Mouse (Mus musculus): ENCODE measurements around the gene Sync. TPM values are rescaled to one million over a fixed set of nuclear protein-coding genes. Genes with fewer than 3 reads are reported as not detected.

Sync gene
- polyA plus RNA-seq (2012; rRNA removed; ENCODE audit: low replicate concordance): 2.8 and 8.7 TPM in 2 replicates

GRCm38 (mm10) chr4:129287472-129287981 is at the start of gene Sync:
Sync (plus strand) TSS chr4:129287617.

GRCm38 (mm10) chr4:129261196-129261595 is 26.2 kb upstream of the Sync start, which contains the start of gene C77080:
C77080 (minus strand) TSS chr4:129261404.

GRCm38 (mm10) chr4:129335216-129336074 is 48.0 kb downstream of the Sync start, which contains the start of the genes Rbbp4 and Zbtb8os:
Rbbp4 (minus strand) TSS chr4:129335370.
Zbtb8os (plus strand) TSS chr4:129335695.

Other genes starting within 250 kb of the Sync start
- 40.5 and 44.4 TPM in 2 replicates for gene Rnf19b, start 229.3 kb upstream of the Sync start, polyA plus RNA-seq (2012; rRNA removed; ENCODE audit: low replicate concordance)
- gene Tmem54, start 182.1 kb upstream of the Sync start, polyA plus RNA-seq (2012; rRNA removed; ENCODE audit: low replicate concordance): 20.8 TPM in 1 of 2 replicates, not detected in the other
- gene Hpca, start 165.6 kb upstream of the Sync start, polyA plus RNA-seq (2012; rRNA removed; ENCODE audit: low replicate concordance): 2.0 and 2.2 TPM in 2 replicates
- 2.2 and 16.0 TPM in 2 replicates for gene Fndc5, start 150.6 kb upstream of the Sync start, polyA plus RNA-seq (2012; rRNA removed; ENCODE audit: low replicate concordance)
- gene S100pbp, start 97.9 kb upstream of the Sync start, polyA plus RNA-seq (2012; rRNA removed; ENCODE audit: low replicate concordance): 15.1 and 31.4 TPM in 2 replicates
- gene Yars, start 97.9 kb upstream of the Sync start, polyA plus RNA-seq (2012; rRNA removed; ENCODE audit: low replicate concordance): 21.1 and 32.9 TPM in 2 replicates
- 7.6 and 26.2 TPM in 2 replicates for gene C77080, start 26.2 kb upstream of the Sync start, polyA plus RNA-seq (2012; rRNA removed; ENCODE audit: low replicate concordance)
- gene Rbbp4, start 47.8 kb downstream of the Sync start, polyA plus RNA-seq (2012; rRNA removed; ENCODE audit: low replicate concordance): 33.2 and 50.9 TPM in 2 replicates
- gene Zbtb8os, start 48.1 kb downstream of the Sync start, polyA plus RNA-seq (2012; rRNA removed; ENCODE audit: low replicate concordance): 20.9 and 27.8 TPM in 2 replicates
- 8.4 and 16.5 TPM in 2 replicates for gene Zbtb8a, start 90.5 kb downstream of the Sync start, polyA plus RNA-seq (2012; rRNA removed; ENCODE audit: low replicate concordance)
- 0.04 and 0.50 TPM in 2 replicates for gene Zbtb8b, start 153.2 kb downstream of the Sync start, polyA plus RNA-seq (2012; rRNA removed; ENCODE audit: low replicate concordance)
- gene Bsdc1, start 174.0 kb downstream of the Sync start, polyA plus RNA-seq (2012; rRNA removed; ENCODE audit: low replicate concordance): 25.8 and 29.3 TPM in 2 replicates
- not detected in 2 replicates for gene Tssk3, start 203.4 kb downstream of the Sync start, polyA plus RNA-seq (2012; rRNA removed; ENCODE audit: low replicate concordance)
- gene Fam229a, start 203.6 kb downstream of the Sync start, polyA plus RNA-seq (2012; rRNA removed; ENCODE audit: low replicate concordance): not detected in 2 replicates
- 9.7 and 138 TPM in 2 replicates for gene Marcksl1, start 226.0 kb downstream of the Sync start, polyA plus RNA-seq (2012; rRNA removed; ENCODE audit: low replicate concordance)